Mouse (Mus musculus): ENCODE data around the gene Pi4k2a. TPM values are rescaled to one million over a fixed set of nuclear protein-coding genes. Genes with fewer than 3 reads are reported as not detected.
A peak's percentile ranks its signal among the peaks of the same experiment; 100 is the strongest.

Pi4k2a gene
- total and polyA plus RNA-seq, 3 experiments = 7.0 to 23.9 (median 10.0) TPM

- Histone ChIP-seq H3K4me2 (ENCODE audit: insufficient read depth, low read depth, poor library complexity, severe bottlenecking) (no peak overlapping the region), H3K27ac (ENCODE audit: insufficient read depth, low read depth) (no peak overlapping the region), H3K79me2 (replicated peaks; ENCODE audit: control insufficient read depth, extremely low read depth, insufficient read depth, poor library complexity, severe bottlenecking) (no peaks in the 10 kb centered on the region), H3K27me3 (replicated peaks) (no peaks in the 10 kb centered on the region), H3K36me3 (replicated peaks in 1 of 2; ENCODE audit: control insufficient read depth in 1 of 2, insufficient read depth in 1 of 2, low read length in 1 of 2) (peaks cover 16 to 67% of the 10 kb centered on the region in 2 experiments), H3K9ac (ENCODE audit: insufficient read depth, low read depth) (no peak overlapping the region), H3K4me3 (replicated peaks in 1 of 3; ENCODE audit: low read depth in 2 of 3, low read length in 2 of 3, poor library complexity in 1 of 3) (no peak overlapping the region), H3K4me1 (ENCODE audit: control insufficient read depth in 1 of 2, insufficient read depth in 2 of 2) (0 out of 4 replicates have a peak, but pooled peaks cover 0 to 3% of the 10 kb centered on the region in 2 experiments), H3K9me3 (replicated peaks; ENCODE audit: low read length) (no peaks in the 10 kb centered on the region)
- in situ Hi-C loops (cut with MboI; ENCODE audit: low pct_ligation_motif_present, low pct_unique_long_range_greater_than_20kb, low sequenced_read_pairs) = no loop called here
- no peak for DNase-seq (ENCODE audit: extremely low read depth)
- TF ChIP-seq MAFK (IDR thresholded peaks at IDR 0.05; ENCODE audit: insufficient replicate concordance, low read length) (no peak), RAD21 (IDR thresholded peaks at IDR 0.05; ENCODE audit: low read depth, low read length) (no peak), SMC3 (IDR thresholded peaks at IDR 0.05; ENCODE audit: low read depth, low read length) (no peak), GABPA (IDR thresholded peaks at IDR 0.05; ENCODE audit: insufficient replicate concordance, low read depth, low read length) (no peak), IRF4 (IDR thresholded peaks at IDR 0.05; ENCODE audit: low read depth, low read length) (no peak), E2F4 (IDR thresholded peaks at IDR 0.05; ENCODE audit: insufficient replicate concordance, low read depth, low read length) (no peak), MYC (IDR thresholded peaks at IDR 0.05; ENCODE audit: low read depth, low read length) (no peak)
- dilution Hi-C loops (cut with MboI; ENCODE audit: extremely low pct_ligation_motif_present, extremely low pct_unique_long_range_greater_than_20kb, low sequenced_read_pairs) = no loop called here
These were observed 9.1 kb downstream of the Pi4k2a start for GRCm38 (mm10) chr19:42099406-42099805.

GRCm38 (mm10) chr19:42104681-42105080 lies 14.4 kb downstream of the Pi4k2a start:
- Histone ChIP-seq H3K27me3 (replicated peaks) (no peaks in the 10 kb centered on the region), H3K4me3 (replicated peaks in 1 of 3; ENCODE audit: low read depth in 2 of 3, low read length in 2 of 3, poor library complexity in 1 of 3) (no peak overlapping the region), H3K36me3 (replicated peaks in 1 of 2; ENCODE audit: control insufficient read depth in 1 of 2, insufficient read depth in 1 of 2, low read length in 1 of 2) (peaks cover 27 to 69% of the 10 kb centered on the region in 2 experiments), H3K9ac (ENCODE audit: insufficient read depth, low read depth) (no peak overlapping the region), H3K4me1 (ENCODE audit: control insufficient read depth in 1 of 2, insufficient read depth in 2 of 2) (no peaks in the 10 kb centered on the region), H3K4me2 (ENCODE audit: insufficient read depth, low read depth, poor library complexity, severe bottlenecking) (no peak overlapping the region), H3K27ac (ENCODE audit: insufficient read depth, low read depth) (no peak overlapping the region), H3K79me2 (replicated peaks; ENCODE audit: control insufficient read depth, extremely low read depth, insufficient read depth, poor library complexity, severe bottlenecking) (no peaks in the 10 kb centered on the region), H3K9me3 (replicated peaks; ENCODE audit: low read length) (no peaks in the 10 kb centered on the region)
- TF ChIP-seq RAD21 (IDR thresholded peaks at IDR 0.05; ENCODE audit: low read depth, low read length) (peak; percentile 12), POLR2A (IDR thresholded peaks at IDR 0.05; ENCODE audit: low read depth, low read length) (no peak), UBTF (IDR thresholded peaks at IDR 0.05; ENCODE audit: low read depth, low read length) (no peak), CTCF (conservative IDR thresholded peaks at IDR 0.05 in 1 of 2, IDR thresholded peaks at IDR 0.05 in 1 of 2; ENCODE audit: low read depth in 2 of 2, low read length in 2 of 2) (peak in 1 of 2 experiments; percentile 20; a peak in 2 of 4 replicates), TBP (conservative IDR thresholded peaks at IDR 0.05; ENCODE audit: low read depth, low read length) (no peak), IRF4 (IDR thresholded peaks at IDR 0.05; ENCODE audit: low read depth, low read length) (no peak)
- DNase-seq (ENCODE audit: extremely low read depth) = no peak
- dilution Hi-C loops (cut with MboI; ENCODE audit: extremely low pct_ligation_motif_present, extremely low pct_unique_long_range_greater_than_20kb, low sequenced_read_pairs) = no loop called here
- in situ Hi-C loops (cut with MboI; ENCODE audit: low pct_ligation_motif_present, low pct_unique_long_range_greater_than_20kb, low sequenced_read_pairs) = no loop called here

GRCm38 (mm10) chr19:42115783-42116335 lies 25.6 kb downstream of the Pi4k2a start:
- H3K4me1 ChIP-seq (ENCODE audit: control insufficient read depth in 1 of 2, insufficient read depth in 2 of 2) = no peaks in the 10 kb centered on the region; a peak in 1 of 4 replicates
- H3K4me2 ChIP-seq (ENCODE audit: insufficient read depth, low read depth, poor library complexity, severe bottlenecking) = no peak overlapping the region
- in situ Hi-C loops (cut with MboI; ENCODE audit: low pct_ligation_motif_present, low pct_unique_long_range_greater_than_20kb, low sequenced_read_pairs) = no loop called here
- no peaks in the 10 kb centered on the region for H3K27me3 ChIP-seq (replicated peaks)
- H3K9me3 ChIP-seq (replicated peaks; ENCODE audit: low read length) = no peaks in the 10 kb centered on the region
- H3K4me3 ChIP-seq (replicated peaks in 1 of 3; ENCODE audit: low read depth in 2 of 3, low read length in 2 of 3, poor library complexity in 1 of 3) = no peak overlapping the region
- H3K36me3 ChIP-seq (replicated peaks in 1 of 2; ENCODE audit: control insufficient read depth in 1 of 2, insufficient read depth in 1 of 2, low read length in 1 of 2) = peaks cover 34 to 78% of the 10 kb centered on the region in 2 experiments
- H3K79me2 ChIP-seq (replicated peaks; ENCODE audit: control insufficient read depth, extremely low read depth, insufficient read depth, poor library complexity, severe bottlenecking) = no peaks in the 10 kb centered on the region
- no peak for DNase-seq (ENCODE audit: extremely low read depth)
- H3K27ac ChIP-seq (ENCODE audit: insufficient read depth, low read depth) = no peak overlapping the region
- TF ChIP-seq SIN3A (IDR thresholded peaks at IDR 0.05; ENCODE audit: low read length) (no peak), RCOR1 (conservative IDR thresholded peaks at IDR 0.05; ENCODE audit: low read depth, low read length) (no peak), JUN (IDR thresholded peaks at IDR 0.05; ENCODE audit: insufficient read depth, low read depth, low read length) (no peak), POLR2AphosphoS2 (IDR thresholded peaks at IDR 0.05; ENCODE audit: low read depth, low read length) (no peak), ETS1 (conservative IDR thresholded peaks at IDR 0.05; ENCODE audit: low read depth, low read length) (no peak)
- no peak overlapping the region for H3K9ac ChIP-seq (ENCODE audit: insufficient read depth, low read depth)
- dilution Hi-C loops (cut with MboI; ENCODE audit: extremely low pct_ligation_motif_present, extremely low pct_unique_long_range_greater_than_20kb, low sequenced_read_pairs) = no loop called here
